Mouse (Mus musculus) urinary bladder, postnatal 10 days (tissue): Measurements from ENCODE around the gene 4930447C04Rik.
A peak's percentile ranks its signal among the peaks of the same experiment; 100 is the strongest.

Experiments used
- DNase-seq: peaks from one replicate; pipeline ENCODE4 v3.0.0; 2022; ENCODE audit warnings: low spot score

The 4930447C04Rik gene

GRCm38 (mm10) chr12:72940071-72940821 lies at the start of gene 4930447C04Rik:
Gene 4930447C04Rik, minus strand, starts transcription at chr12:72940774.
- no peak for DNase-seq

- DNase-seq = no peak
Measured at GRCm38 (mm10) chr12:72983071-72983857, 42.7 kb upstream of the 4930447C04Rik start.

- DNase-seq = no peak
Measured at GRCm38 (mm10) chr12:72982616-72983015, 42.0 kb upstream of the 4930447C04Rik start.

GRCm38 (mm10) chr12:72979236-72979635 lies 38.7 kb upstream of the 4930447C04Rik start:
- no peak for DNase-seq

- DNase-seq = no peak
Measured at GRCm38 (mm10) chr12:72977851-72978250, 37.3 kb upstream of the 4930447C04Rik start.

GRCm38 (mm10) chr12:72976718-72977117 lies 36.1 kb upstream of the 4930447C04Rik start:
- peak; percentile 19 for DNase-seq

- DNase-seq = no peak
Measured at GRCm38 (mm10) chr12:72976172-72976571, 35.6 kb upstream of the 4930447C04Rik start.

- no peak for DNase-seq
Measured at GRCm38 (mm10) chr12:72973161-72973560, 32.6 kb upstream of the 4930447C04Rik start.

- DNase-seq = no peak
Measured at GRCm38 (mm10) chr12:72970620-72971019, 30.0 kb upstream of the 4930447C04Rik start.

- no peak for DNase-seq
Measured at GRCm38 (mm10) chr12:72967541-72967940, 27.0 kb upstream of the 4930447C04Rik start.

- DNase-seq = no peak
Measured at GRCm38 (mm10) chr12:72962761-72963160, 22.2 kb upstream of the 4930447C04Rik start.

- DNase-seq = no peak
Measured at GRCm38 (mm10) chr12:72958446-72958845, 17.9 kb upstream of the 4930447C04Rik start.

GRCm38 (mm10) chr12:72957829-72958424 lies 17.4 kb upstream of the 4930447C04Rik start:
- no peak for DNase-seq

- no peak for DNase-seq
Measured at GRCm38 (mm10) chr12:72954906-72955305, 14.3 kb upstream of the 4930447C04Rik start.

- DNase-seq = no peak
Measured at GRCm38 (mm10) chr12:72953858-72954257, 13.3 kb upstream of the 4930447C04Rik start.

GRCm38 (mm10) chr12:72953089-72953488 lies 12.5 kb upstream of the 4930447C04Rik start:
- DNase-seq = no peak

- DNase-seq = no peak
Measured at GRCm38 (mm10) chr12:72947335-72947734, 6.8 kb upstream of the 4930447C04Rik start.

GRCm38 (mm10) chr12:72946805-72947204 lies 6.2 kb upstream of the 4930447C04Rik start:
- no peak for DNase-seq

- no peak for DNase-seq
Measured at GRCm38 (mm10) chr12:72946064-72946395, 5.5 kb upstream of the 4930447C04Rik start.

GRCm38 (mm10) chr12:72945301-72946063 lies 4.9 kb upstream of the 4930447C04Rik start:
- no peak for DNase-seq

GRCm38 (mm10) chr12:72944411-72945225 lies 4.0 kb upstream of the 4930447C04Rik start:
- DNase-seq = no peak
